Mouse (Mus musculus): ENCODE data around the gene Epb41l2. TPM values are rescaled to one million over a fixed set of nuclear protein-coding genes. Genes with fewer than 3 reads are reported as not detected.

The Epb41l2 gene
- total RNA-seq, 4 experiments from 2014 or later, result 104 to 132 (median 122) TPM

GRCm38 (mm10) chr10:25399016-25399415 lies 39.4 kb downstream of the Epb41l2 start:
- no peak for DNase-seq (ENCODE audit: low spot score in 2 of 2)

- DNase-seq (ENCODE audit: low spot score in 2 of 2), result no peak
Observed at GRCm38 (mm10) chr10:25400076-25400475, 40.5 kb downstream of the Epb41l2 start.

- DNase-seq (ENCODE audit: low spot score in 2 of 2), result no peak
Observed at GRCm38 (mm10) chr10:25400646-25401045, 41.0 kb downstream of the Epb41l2 start.

DNA sequence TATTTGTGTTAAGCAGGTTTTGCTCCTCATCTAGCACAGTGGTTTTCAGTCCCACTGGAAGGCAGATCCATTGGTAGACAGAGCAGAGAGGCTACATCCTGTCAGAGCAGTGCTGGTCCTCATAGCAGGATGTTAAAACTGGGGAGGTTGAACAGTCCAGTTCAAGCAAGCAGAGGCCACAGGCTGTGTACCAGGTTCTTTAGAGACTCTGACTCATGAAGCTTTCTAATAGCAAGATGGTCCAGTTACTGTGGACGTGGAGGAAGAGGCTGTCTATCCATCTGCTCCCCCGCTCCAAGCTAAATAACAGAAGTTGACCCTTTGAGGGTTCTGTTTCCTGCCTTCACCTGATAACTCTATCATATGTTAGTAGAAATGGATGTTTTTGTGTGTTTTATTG lies 41.8 kb downstream of the Epb41l2 start:
- DNase-seq (ENCODE audit: low spot score in 2 of 2), result no peak

- no peak for DNase-seq (ENCODE audit: low spot score in 2 of 2)
Observed at GRCm38 (mm10) chr10:25402886-25403285, 43.3 kb downstream of the Epb41l2 start.

- no peak for DNase-seq (ENCODE audit: low spot score in 2 of 2)
Observed at GRCm38 (mm10) chr10:25403813-25404701, 44.5 kb downstream of the Epb41l2 start.

DNA sequence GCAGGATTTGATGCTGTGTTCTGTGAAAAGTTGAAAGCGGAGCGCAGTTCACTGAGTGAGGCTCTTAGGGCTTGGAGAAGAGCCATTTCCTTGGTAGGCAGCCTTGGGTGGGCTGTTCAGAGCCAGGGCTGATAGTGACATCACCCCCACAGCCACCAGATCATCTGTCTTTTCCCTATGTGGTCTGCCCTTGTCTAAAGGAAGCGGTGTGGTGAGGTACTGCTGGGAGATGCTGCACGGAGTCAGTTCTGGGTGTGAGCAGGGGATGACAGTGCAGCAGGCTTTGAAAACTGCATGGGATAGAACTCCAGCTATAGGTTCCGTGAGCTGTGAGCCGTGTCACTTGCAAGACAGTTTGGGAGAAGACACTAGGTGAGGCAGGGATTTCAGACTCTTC lies 45.1 kb downstream of the Epb41l2 start:
- DNase-seq (ENCODE audit: low spot score in 2 of 2), result no peak

GRCm38 (mm10) chr10:25405551-25405950 lies 46.0 kb downstream of the Epb41l2 start:
- DNase-seq (ENCODE audit: low spot score in 2 of 2), result no peak

DNA sequence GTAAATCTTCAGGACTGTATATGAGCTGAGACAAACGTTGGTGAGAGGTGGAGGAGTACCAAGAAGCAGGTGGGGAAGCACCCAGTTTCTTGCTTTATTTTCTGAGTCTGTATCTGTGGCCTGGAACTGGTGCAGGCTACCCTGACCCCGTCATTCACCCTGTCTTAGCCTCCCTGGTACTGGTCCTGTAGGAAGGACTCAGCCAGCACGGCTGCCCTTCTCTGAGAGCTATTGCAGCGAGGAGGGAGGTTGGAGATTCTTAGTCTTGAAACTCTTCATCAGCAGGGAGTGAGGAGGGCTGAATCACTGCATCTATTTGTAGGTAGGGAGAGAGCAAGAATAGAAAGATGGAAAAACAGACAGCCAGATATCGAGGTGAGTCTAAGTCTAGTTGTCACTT lies 47.1 kb downstream of the Epb41l2 start:
- no peak for DNase-seq (ENCODE audit: low spot score in 2 of 2)

- no peak for DNase-seq (ENCODE audit: low spot score in 2 of 2)
Observed at GRCm38 (mm10) chr10:25408136-25408650, 48.6 kb downstream of the Epb41l2 start.

- DNase-seq (ENCODE audit: low spot score in 2 of 2), result no peak
Observed at GRCm38 (mm10) chr10:25411836-25412373, 52.3 kb downstream of the Epb41l2 start.

DNA sequence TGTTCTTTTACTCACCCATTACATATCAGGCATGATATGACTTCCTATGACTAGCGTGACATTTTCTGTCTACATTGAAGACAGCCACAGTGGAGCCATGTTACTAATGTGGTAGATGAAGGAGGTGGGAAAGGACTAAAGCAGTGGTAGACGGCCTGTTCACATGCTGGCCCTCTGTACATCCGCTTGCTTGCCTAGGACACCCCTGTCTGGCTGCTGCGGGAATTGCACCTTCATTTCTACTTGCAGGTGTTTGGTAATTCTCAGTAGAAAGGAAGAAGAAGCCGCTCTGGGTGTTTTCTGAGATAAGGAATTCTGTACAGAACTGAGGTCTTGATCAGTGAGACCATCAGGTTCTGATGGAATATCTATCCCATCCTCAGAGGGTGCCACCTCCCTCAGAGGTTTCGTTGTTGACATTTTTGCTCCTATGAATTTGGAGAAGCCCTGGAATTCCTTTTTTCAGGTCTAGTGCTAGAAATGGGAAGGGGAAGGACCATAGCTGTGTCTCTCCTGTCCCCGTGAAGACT lies 55.7 kb downstream of the Epb41l2 start:
- DNase-seq (ENCODE audit: low spot score in 2 of 2), result no peak

DNA sequence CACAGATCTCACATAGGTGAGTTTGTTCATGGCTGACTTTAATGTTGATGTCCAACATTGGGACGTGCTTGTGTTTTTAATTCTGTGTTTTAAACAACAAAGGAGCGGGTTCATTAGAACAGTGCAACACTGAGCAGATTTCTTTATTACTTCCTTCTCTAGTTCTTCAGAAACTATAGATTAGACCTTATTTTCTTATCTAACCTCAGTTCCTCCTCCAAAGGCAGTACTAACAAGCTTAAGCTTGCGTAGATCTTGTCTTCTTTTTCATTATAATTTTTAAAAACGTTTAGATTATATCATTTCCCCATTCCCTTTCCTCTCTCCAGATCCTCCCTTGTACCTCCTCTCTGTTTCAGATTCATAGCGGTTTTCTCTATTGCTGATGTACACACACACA lies 57.1 kb downstream of the Epb41l2 start:
- DNase-seq (ENCODE audit: low spot score in 2 of 2), result no peak

DNA sequence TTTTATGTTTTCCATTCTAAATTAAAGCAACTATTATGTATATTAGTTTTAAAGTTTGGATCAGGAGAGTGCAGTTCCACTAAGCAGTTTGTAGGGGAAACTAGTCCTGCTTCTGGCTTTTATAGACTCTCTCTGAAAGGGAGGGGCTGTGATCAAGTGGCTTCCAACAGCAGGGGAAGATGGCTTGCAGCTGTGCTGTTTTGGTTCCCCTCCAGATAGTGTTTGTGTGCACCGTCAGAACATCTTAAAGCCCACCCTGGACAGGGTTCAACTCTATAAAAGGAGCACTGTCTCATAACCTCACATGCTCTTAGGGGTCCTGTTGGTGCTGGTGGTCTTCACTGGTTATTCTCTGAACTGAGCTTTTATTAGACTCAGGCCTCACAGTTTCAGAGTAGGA lies 66.5 kb downstream of the Epb41l2 start:
- no peak for DNase-seq (ENCODE audit: low spot score in 2 of 2)

- no peak for DNase-seq (ENCODE audit: low spot score in 2 of 2)
Observed at GRCm38 (mm10) chr10:25426814-25427213, 67.2 kb downstream of the Epb41l2 start.

- no peak for DNase-seq (ENCODE audit: low spot score in 2 of 2)
Observed at GRCm38 (mm10) chr10:25427523-25427922, 67.9 kb downstream of the Epb41l2 start.

- DNase-seq (ENCODE audit: low spot score in 2 of 2), result no peak
Observed at GRCm38 (mm10) chr10:25428658-25429057, 69.1 kb downstream of the Epb41l2 start.

GRCm38 (mm10) chr10:25429346-25429745 lies 69.7 kb downstream of the Epb41l2 start:
- DNase-seq (ENCODE audit: low spot score in 2 of 2), result no peak

- DNase-seq (ENCODE audit: low spot score in 2 of 2), result no peak
Observed at GRCm38 (mm10) chr10:25430862-25431261, 71.3 kb downstream of the Epb41l2 start.

DNA sequence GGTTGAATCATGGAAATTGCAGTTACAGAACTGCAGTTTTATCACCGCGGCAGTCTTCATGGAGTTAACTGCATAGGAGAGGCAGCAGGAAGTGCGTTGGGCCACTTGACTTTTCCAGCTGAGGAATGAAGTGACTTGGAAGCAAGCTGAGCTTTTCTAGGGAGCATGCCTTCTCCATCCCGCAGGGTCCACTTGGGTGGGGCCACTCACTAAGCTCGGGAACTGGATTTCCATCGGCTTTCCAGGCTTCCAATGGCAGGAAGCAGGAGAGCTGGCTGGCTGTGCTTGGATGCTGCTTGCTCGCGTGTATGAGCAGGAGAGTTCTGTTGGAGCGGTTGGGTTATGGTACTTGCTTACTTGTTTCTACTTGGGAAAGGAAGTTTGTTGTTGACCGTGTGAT lies 72.8 kb downstream of the Epb41l2 start:
- DNase-seq (ENCODE audit: low spot score in 2 of 2), result no peak

- DNase-seq (ENCODE audit: low spot score in 2 of 2), result no peak
Observed at GRCm38 (mm10) chr10:25432938-25433337, 73.3 kb downstream of the Epb41l2 start.

GRCm38 (mm10) chr10:25433524-25433923 lies 73.9 kb downstream of the Epb41l2 start:
- no peak for DNase-seq (ENCODE audit: low spot score in 2 of 2)
